In genomic region chr9:72155250-72156138, GRCm38 (mm10) we compare ENCODE assay signal across 7 mouse cellular contexts. TPM values are rescaled to one million over a fixed set of nuclear protein-coding genes. Genes with fewer than 3 reads are reported as not detected.
DNase-seq lines count a peak whose midpoint lies in the region; ATAC-seq and TF ChIP-seq lines count a peak whose summit lies in the region.

No protein-coding gene starts in this region.

- no peaks in the 10 kb centered on the region for H3K36me3 ChIP-seq in lung, postnatal 0 days (ENCODE audit: insufficient read depth, low read length)
- H3K36me3 ChIP-seq in embryonic facial prominence, embryonic 10.5 days (replicated peaks): no peaks in the 10 kb centered on the region
- no peaks in the 10 kb centered on the region for H3K36me3 ChIP-seq in hindbrain, embryonic 14.5 days (replicated peaks; ENCODE audit: control insufficient read depth, insufficient read depth)
- H3K36me3 ChIP-seq in midbrain, embryonic 12.5 days: no peaks in the 10 kb centered on the region

- DNase-seq in lung, postnatal 0 days (ENCODE audit: low spot score): peak; percentile 6
- no peak for DNase-seq in lung, postnatal 36 days
- DNase-seq in embryonic facial prominence, embryonic 10.5 days (ENCODE audit: low spot score): peak; percentile 15
- DNase-seq in hindbrain, embryonic 14.5 days (ENCODE audit: low spot score): peak; percentile 51
- no peak for DNase-seq in urinary bladder, postnatal 25 days (ENCODE audit: low spot score)
- no peak for DNase-seq in T-cell, adult 2 months (ENCODE audit: low spot score)

- peak overlapping the region; percentile 54 for H3K4me2 ChIP-seq in lung, postnatal 0 days (replicated peaks; ENCODE audit: low read depth, low read length)
- peak overlapping the region; percentile 59 for H3K4me2 ChIP-seq in hindbrain, embryonic 14.5 days (replicated peaks)
- H3K4me2 ChIP-seq in midbrain, embryonic 12.5 days (replicated peaks): peak overlapping the region; percentile 51

- WGBS in lung, postnatal 0 days: 13% methylated on average over 21 of the region's 21 CpGs
- WGBS in embryonic facial prominence, embryonic 10.5 days: 33% methylated on average over 21 of the region's 21 CpGs
- WGBS in hindbrain, embryonic 14.5 days: 12% methylated on average over 21 of the region's 21 CpGs
- WGBS in midbrain, embryonic 12.5 days: 9% methylated on average over 21 of the region's 21 CpGs

- H3K4me3 ChIP-seq in lung, postnatal 0 days (ENCODE audit: low read depth, low read length): peak overlapping the region; percentile 17; the same call in 1 of the 2 replicates
- peak overlapping the region; percentile 41 for H3K4me3 ChIP-seq in embryonic facial prominence, embryonic 10.5 days
- peak overlapping the region; percentile 27 for H3K4me3 ChIP-seq in hindbrain, embryonic 14.5 days (replicated peaks; ENCODE audit: low read length)
- peak overlapping the region; percentile 28 for H3K4me3 ChIP-seq in midbrain, embryonic 12.5 days

- H3K9me3 ChIP-seq in lung, postnatal 0 days (ENCODE audit: low read length): no peaks in the 10 kb centered on the region
- H3K9me3 ChIP-seq in embryonic facial prominence, embryonic 10.5 days: no peaks in the 10 kb centered on the region
- 0 out of 2 replicates have a peak, but pooled peaks cover 5% of the 10 kb centered on the region for H3K9me3 ChIP-seq in hindbrain, embryonic 14.5 days (ENCODE audit: control insufficient read depth, low read length)
- no peaks in the 10 kb centered on the region for H3K9me3 ChIP-seq in midbrain, embryonic 12.5 days

- no peak for ATAC-seq in lung, postnatal 0 days
- ATAC-seq in hindbrain, embryonic 14.5 days (ENCODE audit: low FRiP score): no peak
- peak; percentile 69; the same call in 1 of the 2 replicates for ATAC-seq in midbrain, embryonic 12.5 days (ENCODE audit: low FRiP score, low read depth)

- no peaks in the 10 kb centered on the region for H3K4me1 ChIP-seq in lung, postnatal 0 days (ENCODE audit: insufficient read depth, low read depth, low read length)
- H3K4me1 ChIP-seq in embryonic facial prominence, embryonic 10.5 days: peaks cover 14% of the 10 kb centered on the region
- H3K4me1 ChIP-seq in hindbrain, embryonic 14.5 days (replicated peaks; ENCODE audit: control insufficient read depth, insufficient read depth, low read length): 0 out of 2 replicates have a peak, but pooled peaks cover 6% of the 10 kb centered on the region
- H3K4me1 ChIP-seq in midbrain, embryonic 12.5 days: peaks cover 17% of the 10 kb centered on the region

- H3K9ac ChIP-seq in lung, postnatal 0 days (replicated peaks; ENCODE audit: low read depth): no peak overlapping the region
- peak overlapping the region; percentile 55 for H3K9ac ChIP-seq in hindbrain, embryonic 14.5 days
- peak overlapping the region; percentile 2; the same call in 1 of the 2 replicates for H3K9ac ChIP-seq in midbrain, embryonic 12.5 days (replicated peaks)

- no peak for TF ChIP-seq CTCF in lung, postnatal 0 days (IDR thresholded peaks at IDR 0.05)

- TF ChIP-seq EP300 in lung, postnatal 0 days (IDR thresholded peaks at IDR 0.05): no peak

- no peaks in the 10 kb centered on the region for H3K27me3 ChIP-seq in lung, postnatal 0 days (replicated peaks; ENCODE audit: insufficient read depth, low read length)
- H3K27me3 ChIP-seq in embryonic facial prominence, embryonic 10.5 days (replicated peaks; ENCODE audit: low read depth, poor library complexity, severe bottlenecking): no peaks in the 10 kb centered on the region; the same call in 1 of the 2 replicates
- no peaks in the 10 kb centered on the region for H3K27me3 ChIP-seq in hindbrain, embryonic 14.5 days (ENCODE audit: control insufficient read depth, insufficient read depth, low read length)
- no peaks in the 10 kb centered on the region for H3K27me3 ChIP-seq in midbrain, embryonic 12.5 days

- H3K27ac ChIP-seq in lung, postnatal 0 days (ENCODE audit: low read length): no peak overlapping the region
- H3K27ac ChIP-seq in embryonic facial prominence, embryonic 10.5 days (replicated peaks): peak overlapping the region; percentile 40
- peak overlapping the region; percentile 51 for H3K27ac ChIP-seq in hindbrain, embryonic 14.5 days
- peak overlapping the region; percentile 58; the same call in 1 of the 2 replicates for H3K27ac ChIP-seq in midbrain, embryonic 12.5 days (replicated peaks)

RNA-seq across cellular contexts. Expression of gene Tcf12, which starts 43.8 kb away (rescaled TPM):
- polyA plus RNA-seq in lung, postnatal 0 days (2015; fragmentation: Nextera tagmentation; extraction: Ambion mirVana): 32.1 and 34.1 TPM in 2 replicates
- polyA plus RNA-seq in embryonic facial prominence, embryonic 10.5 days (2016; fragmentation: Nextera tagmentation; extraction: Ambion mirVana): 160 and 169 TPM in 2 replicates
- 83.0 and 94.8 TPM in 2 replicates for polyA plus RNA-seq in hindbrain, embryonic 14.5 days (2014; fragmentation: Nextera tagmentation; extraction: Ambion mirVana)
- polyA plus RNA-seq in midbrain, embryonic 12.5 days (2016; fragmentation: Nextera tagmentation; extraction: Ambion mirVana): 192 and 227 TPM in 2 replicates

Comparison
In these comparisons a context has a peak if more than half of its experiments do, and no peak if none do; other contexts are left out.
1. DNase-seq: peak in lung, postnatal 0 days (single experiment), embryonic facial prominence, embryonic 10.5 days (single experiment) and hindbrain, embryonic 14.5 days (single experiment); none in lung, postnatal 36 days (single experiment), urinary bladder, postnatal 25 days (single experiment) and T-cell, adult 2 months (single experiment).
2. Peak in every context shown above with its lines, with median percentiles within 50 percentile points of each other: H3K4me2 ChIP-seq and H3K4me3 ChIP-seq.